Mouse (Mus musculus): ENCODE measurements around the gene Lrrc56.

DNA sequence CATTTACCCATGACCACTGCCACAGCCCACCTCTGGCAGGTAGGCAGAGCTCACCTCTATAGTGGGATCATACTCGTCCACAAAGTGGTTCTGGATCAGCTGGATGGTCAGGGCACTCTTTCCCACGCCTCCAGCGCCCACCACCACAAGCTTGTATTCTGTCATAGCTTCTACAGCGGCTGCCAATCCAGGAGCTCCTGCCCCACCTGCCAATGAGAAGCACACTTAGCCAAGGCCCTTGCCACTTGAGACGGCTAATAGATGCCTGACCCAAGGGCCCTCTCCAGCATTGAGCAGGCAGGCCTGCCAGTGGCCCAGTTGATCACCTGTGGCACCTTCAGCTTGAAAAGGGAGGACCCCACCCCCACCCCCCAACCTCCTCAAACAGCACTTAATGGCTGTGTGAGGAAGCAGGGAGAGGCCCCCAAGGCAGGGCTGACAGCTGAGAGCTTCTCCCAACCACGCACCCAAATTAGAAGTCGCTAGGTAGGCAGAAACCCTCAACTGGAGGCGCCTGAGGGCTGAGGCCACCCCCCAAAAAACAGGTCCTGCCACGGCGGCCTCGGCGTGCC is 1.1 kb upstream of the Lrrc56 start:
- TF ChIP-seq CTCF (IDR thresholded peaks at IDR 0.05; ENCODE audit: insufficient read depth, low read length) (no peak), POLR2A (IDR thresholded peaks at IDR 0.05; ENCODE audit: borderline replicate concordance, extremely low read depth, low read depth, low read length) (peak; percentile 43; the same call in 1 of the 2 replicates)

Measured in lung, adult 2 months (tissue).